Mouse (Mus musculus) liver, embryonic 14.5 days (tissue): ENCODE data around the gene Smim8.
A peak's percentile ranks its signal among the peaks of the same experiment; 100 is the strongest.

Experiments
- CTCF ChIP-seq: IDR thresholded peaks from 2 replicates; pipeline ENCODE4 v1.5.1; 2016; ENCODE audit warnings: antibody characterized with exemption, low read depth, control low read depth
- EP300 ChIP-seq: IDR thresholded peaks from 2 replicates; pipeline ENCODE4 v1.6.1; 2016; ENCODE audit warnings: antibody characterized with exemption, low read depth

- TF ChIP-seq CTCF (peak; percentile 98), EP300 (peak; percentile 24; the same call in 1 of the 2 replicates)
These were observed at the start of gene Smim8 for GRCm38 (mm10) chr4:34777677-34778527.
